Mouse (Mus musculus) midbrain, postnatal 0 days (tissue): ENCODE results near the gene Myoz1. TPM values are rescaled to one million over a fixed set of nuclear protein-coding genes. Genes with fewer than 3 reads are reported as not detected.

ENCODE experiments used
- ATAC-seq: fragments of 200-750 bp; cut with Nextera tagmentation; 2 replicates; pipeline ENCODE4 v1.8.0; 2017; ENCODE audit warnings: moderate number of reproducible peaks, mild to moderate bottlenecking, moderate TSS enrichment, moderate library complexity; ENCODE audit not compliant: low FRiP score
- DNase-seq: peaks from one replicate; pipeline ENCODE4 v3.0.0-alpha.2; 2015; ENCODE audit warnings: low spot score
- H3K27ac ChIP-seq: fragments of 300-500 bp; sonication (generic); 2 replicates; pipeline ENCODE4 v1.5.1; 2014; ENCODE audit warnings: low read depth, mild to moderate bottlenecking, low read length, mixed read lengths
- H3K27me3 ChIP-seq: fragments of 300-500 bp; sonication (generic); 2 replicates; pipeline ENCODE4 v1.6.1; 2014; ENCODE audit warnings: low read length, control low read depth, mixed read lengths; ENCODE audit not compliant: insufficient read depth
- H3K36me3 ChIP-seq: fragments of 300-500 bp; sonication (generic); 2 replicates; pipeline ENCODE4 v1.6.1; 2014; ENCODE audit warnings: low read length, control low read depth, mixed read lengths; ENCODE audit not compliant: insufficient read depth
- H3K4me1 ChIP-seq: fragments of 300-500 bp; sonication (generic); 2 replicates; pipeline ENCODE4 v1.6.1; 2014; ENCODE audit warnings: mild to moderate bottlenecking, control low read depth, antibody characterized with exemption, low read length, mixed read lengths; ENCODE audit not compliant: insufficient read depth
- H3K4me2 ChIP-seq: fragments of 300-500 bp; sonication (generic); 2 replicates; pipeline ENCODE4 v1.6.1; 2014; ENCODE audit warnings: low read depth, mild to moderate bottlenecking, low read length, mixed read lengths; ENCODE audit not compliant: poor library complexity, severe bottlenecking
- H3K4me3 ChIP-seq: fragments of 300-500 bp; sonication (generic); 2 replicates; pipeline ENCODE4 v1.5.1; 2014; ENCODE audit warnings: low read depth, mild to moderate bottlenecking, low read length, moderate library complexity
- H3K9ac ChIP-seq: fragments of 300-500 bp; sonication (generic); replicated peaks from 2 replicates; pipeline ENCODE4 v1.6.1; 2014; ENCODE audit warnings: mild to moderate bottlenecking, low read length, moderate library complexity, mixed read lengths; ENCODE audit not compliant: poor library complexity, severe bottlenecking
- H3K9me3 ChIP-seq: fragments of 300-500 bp; sonication (generic); 2 replicates; pipeline ENCODE4 v1.6.1; 2016; ENCODE audit warnings: low read length, control low read depth
- CTCF ChIP-seq: IDR thresholded peaks from 2 replicates; pipeline ENCODE4 v1.5.1; 2016; ENCODE audit warnings: antibody characterized with exemption, mild to moderate bottlenecking
- WGBS: fragments of 180-500 bp; shearing (Covaris S2); extraction: QIAGEN DNeasy Blood & Tissue Kit; methylation state at CpG from one replicate; pipeline ENCODE4 v1.1.7; 2014; 5-methylcytosine and 5-hydroxymethylcytosine counted together
- polyA plus RNA-seq: library from polyadenylated mRNA; unstranded; fragments of >200 nt; fragmentation: Nextera tagmentation; extraction: Ambion mirVana; gene quantifications from 2 replicates; pipeline ENCODE4 v1.2.1, GENCODE M21; 2015
- total RNA-seq: library from RNA; depleted of rRNA; stranded (reverse); fragments of >200 nt; gene quantifications from 2 replicates; pipeline ENCODE4 v1.2.3, GENCODE M21; 2014

Myoz1 gene
- total and polyA plus RNA-seq, 2 experiments from 2014 or later = 0.56 TPM; not detected in 1

DNA sequence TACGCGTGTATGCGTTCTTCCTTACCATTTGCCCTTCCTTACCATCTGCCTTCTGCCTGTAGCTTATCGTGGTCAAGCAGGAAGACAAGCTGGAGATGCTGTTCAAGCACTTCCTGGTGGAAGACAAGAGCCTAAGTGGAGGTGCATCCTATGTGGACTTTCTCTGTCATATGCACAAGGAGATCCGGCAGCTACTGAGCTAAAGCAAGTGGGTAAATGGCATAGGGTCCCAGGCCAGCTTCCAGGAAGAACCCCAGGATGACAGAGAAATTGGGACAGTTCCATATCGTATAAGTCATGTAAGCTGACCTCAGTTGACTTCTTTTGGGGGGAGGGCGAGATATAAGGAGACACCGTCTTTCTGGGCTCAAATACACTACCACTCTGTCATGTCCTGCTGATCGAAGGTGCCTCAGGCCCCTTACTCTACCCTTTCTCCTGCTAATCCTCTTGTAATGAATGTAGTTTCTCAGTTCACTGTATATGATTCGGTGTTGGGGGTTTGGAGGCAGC lies 37.3 kb upstream of the Myoz1 start:
- Histone ChIP-seq H3K9ac (no peak overlapping the region), H3K4me2 (no peak overlapping the region), H3K4me3 (no peak overlapping the region), H3K27ac (no peak overlapping the region), H3K9me3 (no peaks in the 10 kb centered on the region), H3K4me1 (peaks cover 10% of the 10 kb centered on the region; the same call in 1 of the 2 replicates), H3K36me3 (peaks cover 45% of the 10 kb centered on the region), H3K27me3 (no peaks in the 10 kb centered on the region)
- WGBS = 95% methylated on average over 10 of the region's 10 CpGs
- TF ChIP-seq CTCF = no peak
- DNase-seq (no peak), ATAC-seq (no peak)

DNA sequence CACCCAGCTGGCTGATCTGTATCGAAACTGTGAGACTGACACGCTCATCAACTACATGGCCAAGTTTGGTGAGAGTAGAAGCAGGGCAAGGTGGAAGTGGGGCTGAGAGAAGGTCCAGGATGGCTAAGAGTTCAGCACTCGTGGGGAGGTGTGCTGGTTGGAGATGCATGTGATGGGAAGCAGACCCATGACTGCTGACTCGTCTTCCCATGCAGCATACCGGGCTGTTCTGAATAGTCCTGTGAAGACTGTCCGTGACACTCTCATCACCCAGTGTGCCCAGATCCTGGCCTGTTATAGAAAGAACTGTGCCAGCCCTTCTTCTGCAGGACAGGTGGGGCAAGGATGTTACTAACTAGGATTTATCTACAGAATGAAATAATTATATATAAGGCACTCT lies 35.4 kb upstream of the Myoz1 start:
- ATAC-seq = no peak
- TF ChIP-seq CTCF = no peak
- H3K4me3 ChIP-seq = no peak overlapping the region

DNA sequence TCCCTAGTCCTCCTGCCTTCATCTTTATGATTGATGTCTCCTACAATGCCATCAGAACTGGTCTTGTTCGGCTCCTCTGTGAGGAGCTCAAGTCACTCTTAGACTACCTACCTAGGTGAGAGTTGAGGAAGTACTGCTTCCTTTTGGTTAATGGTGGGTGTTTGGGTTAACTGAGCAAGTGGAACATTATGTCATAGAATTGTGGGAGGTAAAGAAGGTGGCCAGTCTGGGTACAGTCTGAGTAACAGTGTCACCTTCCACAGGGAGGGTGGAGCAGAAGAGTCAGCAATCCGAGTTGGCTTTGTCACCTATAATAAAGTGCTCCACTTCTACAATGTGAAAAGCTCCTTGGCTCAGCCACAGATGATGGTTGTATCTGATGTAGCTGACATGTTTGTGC lies 32.7 kb upstream of the Myoz1 start:
- H3K9ac ChIP-seq = no peak overlapping the region
- H3K27ac ChIP-seq = no peak overlapping the region
- WGBS = 99% methylated on average over 2 of the region's 2 CpGs
- no peak overlapping the region for H3K4me2 ChIP-seq
- peaks cover 89% of the 10 kb centered on the region for H3K36me3 ChIP-seq
- H3K9me3 ChIP-seq = no peaks in the 10 kb centered on the region
- ATAC-seq = no peak
- no peak overlapping the region for H3K4me3 ChIP-seq
- no peaks in the 10 kb centered on the region for H3K4me1 ChIP-seq
- no peak for TF ChIP-seq CTCF
- no peaks in the 10 kb centered on the region for H3K27me3 ChIP-seq
- no peak for DNase-seq

More for the DNA sequence above, 35.4 kb upstream of the Myoz1 start:
- peaks cover 7% of the 10 kb centered on the region; the same call in 1 of the 2 replicates for H3K4me1 ChIP-seq
- no peak overlapping the region for H3K27ac ChIP-seq
- no peak for DNase-seq
- peaks cover 62% of the 10 kb centered on the region for H3K36me3 ChIP-seq
- no peaks in the 10 kb centered on the region for H3K9me3 ChIP-seq
- 91% methylated on average over 6 of the region's 6 CpGs for WGBS
- H3K27me3 ChIP-seq = no peaks in the 10 kb centered on the region
- no peak overlapping the region for H3K4me2 ChIP-seq
- no peak overlapping the region for H3K9ac ChIP-seq

DNA sequence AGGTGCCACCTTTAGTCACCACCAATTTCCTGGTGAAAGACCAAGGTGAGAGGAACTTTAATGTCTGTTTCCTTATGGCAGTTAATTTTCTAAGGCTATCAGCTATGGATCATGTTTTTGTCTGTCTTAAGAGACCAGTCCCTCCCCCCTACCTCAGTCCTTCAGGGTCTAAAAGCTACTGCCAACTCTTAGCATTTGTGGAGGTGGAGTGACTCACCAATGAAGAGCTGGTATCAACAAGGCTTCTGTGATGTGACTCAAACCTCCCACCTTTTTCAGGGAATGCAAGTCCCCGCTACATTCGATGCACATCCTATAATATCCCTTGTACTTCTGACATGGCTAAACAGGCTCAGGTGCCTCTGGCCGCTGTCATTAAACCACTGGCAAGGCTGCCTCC lies 30.2 kb upstream of the Myoz1 start:
- no peaks in the 10 kb centered on the region for H3K9me3 ChIP-seq
- no peak overlapping the region for H3K4me2 ChIP-seq
- H3K27ac ChIP-seq = no peak overlapping the region
- no peaks in the 10 kb centered on the region for H3K27me3 ChIP-seq
- no peaks in the 10 kb centered on the region for H3K4me1 ChIP-seq
- H3K9ac ChIP-seq = no peak overlapping the region
- no peak for ATAC-seq
- DNase-seq = no peak
- WGBS = 98% methylated on average over 3 of the region's 3 CpGs
- H3K36me3 ChIP-seq = peaks cover 93% of the 10 kb centered on the region
- TF ChIP-seq CTCF = no peak
- H3K4me3 ChIP-seq = no peak overlapping the region

DNA sequence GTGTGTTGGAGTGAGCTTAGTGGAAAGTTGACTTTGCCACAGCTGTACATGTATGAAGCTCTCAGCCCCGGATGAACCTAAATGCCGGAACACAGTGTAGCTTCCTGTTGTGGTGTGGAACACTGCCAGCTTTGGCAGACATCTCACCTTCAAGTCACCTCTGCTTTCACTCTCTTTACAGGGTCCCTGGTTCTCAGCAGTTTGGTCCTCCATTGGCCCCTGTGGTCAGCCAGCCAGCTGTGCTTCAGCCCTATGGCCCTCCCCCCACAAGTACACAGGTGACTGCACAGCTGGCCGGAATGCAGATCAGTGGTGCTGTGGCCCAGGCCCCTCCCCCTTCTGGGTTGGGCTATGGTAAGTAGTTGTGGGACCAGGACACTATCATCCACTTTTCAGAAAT lies 26.2 kb upstream of the Myoz1 start:
- no peak overlapping the region for H3K9ac ChIP-seq
- H3K9me3 ChIP-seq = no peaks in the 10 kb centered on the region
- ATAC-seq (no peak), DNase-seq (no peak)
- 79% methylated on average over 3 of the region's 3 CpGs for WGBS
- no peaks in the 10 kb centered on the region for H3K27me3 ChIP-seq
- no peak overlapping the region for H3K4me2 ChIP-seq
- no peak overlapping the region for H3K27ac ChIP-seq
- peaks cover 87% of the 10 kb centered on the region for H3K36me3 ChIP-seq
- no peak overlapping the region for H3K4me3 ChIP-seq
- no peak for TF ChIP-seq CTCF
- no peaks in the 10 kb centered on the region for H3K4me1 ChIP-seq

DNA sequence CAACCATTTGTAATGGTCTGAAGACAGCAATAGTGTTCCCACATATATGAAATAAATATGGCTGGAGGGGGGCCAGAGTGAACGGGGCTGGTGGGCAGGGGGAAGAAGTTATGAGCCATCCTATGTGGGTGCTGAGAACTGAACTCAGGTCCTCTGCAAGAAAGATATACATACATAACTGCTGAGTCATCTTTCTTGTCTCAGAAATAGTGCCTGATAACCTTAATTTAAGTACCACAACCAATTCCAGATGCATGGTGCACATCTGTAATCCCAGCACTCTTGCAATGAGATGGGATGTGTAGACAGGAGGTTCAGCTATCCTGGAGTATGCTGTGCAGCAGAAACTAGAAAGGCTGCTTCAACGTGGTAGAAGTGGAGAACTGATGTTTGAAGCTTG lies 25.4 kb upstream of the Myoz1 start:
- DNase-seq (no peak), ATAC-seq (no peak)
- WGBS = 91% methylated on average over 2 of the region's 2 CpGs
- H3K27ac ChIP-seq = no peak overlapping the region
- no peak overlapping the region for H3K4me3 ChIP-seq
- H3K36me3 ChIP-seq = peaks cover 82% of the 10 kb centered on the region
- H3K9ac ChIP-seq = no peak overlapping the region
- no peaks in the 10 kb centered on the region for H3K4me1 ChIP-seq
- TF ChIP-seq CTCF = no peak
- H3K4me2 ChIP-seq = no peak overlapping the region
- no peaks in the 10 kb centered on the region for H3K27me3 ChIP-seq
- no peaks in the 10 kb centered on the region for H3K9me3 ChIP-seq
